Mouse (Mus musculus) frontal cortex, postnatal 25 days (tissue): ENCODE measurements around the gene Mbd6.
A peak's percentile ranks its signal among the peaks of the same experiment; 100 is the strongest.
"Not testable (repeated sequence)": the region's sequence is repeated elsewhere in the genome, so short reads cannot be mapped to it uniquely, and the experiment has no call there.

ENCODE experiments used
- DNase-seq, 2 experiments: peaks; one replicate each; pipeline ENCODE4 v3.0.0; 2022; ENCODE audit warnings: low spot score in 2 of 2

The Mbd6 gene

GRCm38 (mm10) chr10:127313516-127313915 is 24.7 kb upstream of the Mbd6 start:
- not testable (repeated sequence) for DNase-seq

GRCm38 (mm10) chr10:127312858-127313257 is 24.0 kb upstream of the Mbd6 start:
- no peak for DNase-seq

- DNase-seq: peak; percentile 64 to 69
These were observed 23.5 kb upstream of the Mbd6 start for GRCm38 (mm10) chr10:127312356-127312676.

GRCm38 (mm10) chr10:127311476-127312355 is 22.9 kb upstream of the Mbd6 start, which contains the start of gene Mars:
Gene Mars (minus strand): TSS chr10:127311786.
- peak; percentile 84 to 94 for DNase-seq

GRCm38 (mm10) chr10:127310523-127311475 is 22.0 kb upstream of the Mbd6 start:
- no peak for DNase-seq

GRCm38 (mm10) chr10:127309167-127309566 is 20.3 kb upstream of the Mbd6 start:
- DNase-seq: not testable (repeated sequence)

GRCm38 (mm10) chr10:127303136-127303535 is 14.3 kb upstream of the Mbd6 start:
- no peak for DNase-seq

GRCm38 (mm10) chr10:127300361-127300760 is 11.5 kb upstream of the Mbd6 start:
- no peak for DNase-seq

GRCm38 (mm10) chr10:127297015-127297871 is 8.4 kb upstream of the Mbd6 start:
- DNase-seq: no peak

- no peak for DNase-seq
These were observed 7.4 kb upstream of the Mbd6 start for GRCm38 (mm10) chr10:127295986-127296794.

GRCm38 (mm10) chr10:127294895-127295510 is 6.2 kb upstream of the Mbd6 start:
- no peak for DNase-seq

- DNase-seq: no peak
These were observed 4.8 kb upstream of the Mbd6 start for GRCm38 (mm10) chr10:127293590-127294113.

GRCm38 (mm10) chr10:127292987-127293538 is 4.2 kb upstream of the Mbd6 start:
- no peak for DNase-seq

- DNase-seq: no peak
These were observed 3.2 kb upstream of the Mbd6 start for GRCm38 (mm10) chr10:127291881-127292638.

GRCm38 (mm10) chr10:127290930-127291880 is 2.4 kb upstream of the Mbd6 start:
- DNase-seq: no peak

- DNase-seq: peak; percentile 99
These were observed 1.6 kb upstream of the Mbd6 start for GRCm38 (mm10) chr10:127290307-127290929.

- no peak for DNase-seq
These were observed 864 bp upstream of the Mbd6 start for GRCm38 (mm10) chr10:127289573-127290191.
